Mouse (Mus musculus): Measurements from ENCODE around the gene Pgpep1.

The Pgpep1 gene

DNA sequence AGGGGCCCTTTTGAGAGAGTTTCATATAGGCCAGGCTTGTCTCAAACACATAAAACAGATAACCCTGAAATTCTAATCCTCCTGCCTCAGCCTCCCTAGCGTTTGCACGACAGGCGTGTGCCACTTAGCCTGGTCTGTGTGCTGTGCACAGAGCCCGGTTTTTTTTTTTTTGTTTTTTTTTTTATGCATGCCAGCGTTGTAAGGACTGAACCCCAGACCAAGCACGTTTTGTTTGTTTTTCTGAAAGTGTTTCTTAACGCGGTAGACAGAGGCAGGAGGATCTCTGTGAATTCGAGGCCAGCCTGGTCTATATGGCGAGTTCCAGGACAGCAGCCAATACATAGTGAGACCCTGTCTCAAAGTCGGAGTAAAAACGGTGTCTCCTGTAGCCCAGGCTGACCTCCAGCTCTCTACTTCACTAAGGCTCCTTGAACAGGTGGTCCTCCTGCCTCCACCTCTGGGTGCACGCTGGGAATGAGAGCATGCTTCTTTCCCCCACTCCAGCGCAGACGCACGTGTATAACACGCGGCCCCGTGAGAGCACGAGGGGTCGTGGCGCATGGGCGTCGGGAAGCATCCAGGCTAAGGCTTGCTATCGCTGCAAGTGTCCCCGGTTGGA, 51.3 kb downstream of the Pgpep1 start, which contains the start of gene Ssbp4:
TSS of gene Ssbp4 (minus strand) at position 124 of the 619 bp plus-strand sequence.
- DNase-seq (ENCODE audit: low read depth, low spot score), result no peak

DNA sequence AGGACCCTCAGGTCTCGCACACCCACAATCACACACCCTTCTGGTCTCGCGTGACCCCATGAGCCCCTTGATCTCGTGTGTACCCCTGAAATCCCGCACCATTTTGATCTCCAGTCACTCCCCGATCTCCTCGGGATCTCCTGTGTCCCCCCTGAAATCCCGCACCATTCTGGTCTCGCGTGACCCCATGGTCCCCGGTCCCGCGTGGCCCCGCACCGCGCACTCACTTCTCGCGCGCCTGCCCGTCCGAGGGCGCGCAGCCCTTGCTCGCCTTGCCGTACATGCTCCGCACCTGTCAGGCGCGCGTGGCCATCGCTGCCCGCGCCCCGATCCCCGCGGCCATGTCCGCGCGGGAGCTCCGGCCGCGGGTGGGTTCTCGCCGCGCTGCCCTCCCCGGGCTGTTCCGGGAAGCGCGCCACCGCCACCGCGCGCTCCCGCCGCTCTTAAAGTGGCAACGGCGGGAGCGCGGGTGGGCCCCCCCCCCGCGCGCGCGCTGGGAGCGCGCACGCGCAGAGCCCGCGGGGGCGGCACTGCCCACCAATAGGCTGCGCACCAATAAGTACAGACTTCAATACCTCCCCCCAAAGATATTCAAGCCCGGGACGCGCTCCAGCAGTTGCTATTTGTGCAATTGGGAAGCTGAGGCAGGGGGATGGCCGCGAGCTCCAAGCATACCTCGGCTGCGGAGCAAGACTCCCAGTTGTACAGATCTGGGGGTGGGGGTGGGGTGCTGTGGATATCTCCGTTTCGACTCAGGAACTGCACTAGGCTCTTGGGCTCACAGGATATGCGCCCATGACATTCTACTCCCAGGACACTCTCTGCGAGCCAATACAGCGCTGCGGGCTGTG, 52.1 kb downstream of the Pgpep1 start:
- no peak for DNase-seq (ENCODE audit: low read depth, low spot score)

DNA sequence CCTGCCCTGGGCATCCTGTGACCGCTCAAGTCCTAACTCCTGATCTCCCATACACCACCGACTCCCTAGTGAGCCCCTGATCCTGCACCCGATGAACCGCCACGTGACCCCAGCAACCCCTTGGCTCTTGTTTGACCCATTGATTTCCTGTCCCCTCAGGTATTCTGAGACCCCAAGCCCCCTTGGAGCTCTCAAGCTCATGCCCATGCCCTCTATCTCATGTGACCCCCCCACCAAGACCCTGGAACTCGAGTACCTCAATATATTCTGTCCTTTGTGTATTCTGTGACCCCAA, 52.6 kb downstream of the Pgpep1 start:
- no peak for DNase-seq (ENCODE audit: low read depth, low spot score)

DNA sequence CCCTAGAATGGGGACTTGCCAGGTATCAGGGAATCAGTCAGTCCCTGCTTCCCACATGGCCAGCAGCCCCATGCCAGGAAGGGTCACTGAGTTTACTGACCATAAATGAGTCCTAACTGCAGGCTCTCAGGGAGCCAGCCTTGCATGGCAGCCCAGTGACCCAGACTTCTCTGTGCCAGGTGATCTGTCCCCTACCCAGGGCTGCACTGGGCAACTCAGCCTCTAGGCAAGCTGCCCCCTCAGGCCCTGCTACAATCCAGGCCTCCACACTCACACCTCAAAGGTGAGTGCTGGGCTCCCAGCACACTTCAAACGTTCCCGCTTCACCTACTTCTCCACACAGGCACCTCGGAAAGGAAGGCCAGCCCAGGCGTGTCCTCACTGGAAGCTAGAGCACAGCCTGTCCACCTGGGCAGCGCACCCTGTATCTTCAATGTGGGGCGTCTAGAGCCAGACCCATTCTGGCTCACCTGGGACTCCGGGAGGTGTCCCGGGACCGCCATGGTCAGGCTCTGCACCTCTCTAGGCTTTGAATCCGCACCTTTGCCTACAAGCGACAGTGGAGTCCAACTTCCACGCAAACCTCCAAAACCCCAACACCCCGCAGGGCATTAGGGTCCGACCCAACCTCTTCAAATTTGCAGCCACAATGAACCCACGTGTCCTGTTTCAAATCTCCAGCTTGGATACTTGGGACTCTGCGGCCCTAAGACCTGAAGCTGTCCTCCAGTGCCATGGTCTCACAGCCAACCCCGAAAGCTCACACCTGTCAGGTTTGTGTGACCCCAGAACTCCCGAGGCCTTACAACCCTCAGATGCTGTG, 53.2 kb downstream of the Pgpep1 start:
- DNase-seq (ENCODE audit: low read depth, low spot score), result no peak

DNA sequence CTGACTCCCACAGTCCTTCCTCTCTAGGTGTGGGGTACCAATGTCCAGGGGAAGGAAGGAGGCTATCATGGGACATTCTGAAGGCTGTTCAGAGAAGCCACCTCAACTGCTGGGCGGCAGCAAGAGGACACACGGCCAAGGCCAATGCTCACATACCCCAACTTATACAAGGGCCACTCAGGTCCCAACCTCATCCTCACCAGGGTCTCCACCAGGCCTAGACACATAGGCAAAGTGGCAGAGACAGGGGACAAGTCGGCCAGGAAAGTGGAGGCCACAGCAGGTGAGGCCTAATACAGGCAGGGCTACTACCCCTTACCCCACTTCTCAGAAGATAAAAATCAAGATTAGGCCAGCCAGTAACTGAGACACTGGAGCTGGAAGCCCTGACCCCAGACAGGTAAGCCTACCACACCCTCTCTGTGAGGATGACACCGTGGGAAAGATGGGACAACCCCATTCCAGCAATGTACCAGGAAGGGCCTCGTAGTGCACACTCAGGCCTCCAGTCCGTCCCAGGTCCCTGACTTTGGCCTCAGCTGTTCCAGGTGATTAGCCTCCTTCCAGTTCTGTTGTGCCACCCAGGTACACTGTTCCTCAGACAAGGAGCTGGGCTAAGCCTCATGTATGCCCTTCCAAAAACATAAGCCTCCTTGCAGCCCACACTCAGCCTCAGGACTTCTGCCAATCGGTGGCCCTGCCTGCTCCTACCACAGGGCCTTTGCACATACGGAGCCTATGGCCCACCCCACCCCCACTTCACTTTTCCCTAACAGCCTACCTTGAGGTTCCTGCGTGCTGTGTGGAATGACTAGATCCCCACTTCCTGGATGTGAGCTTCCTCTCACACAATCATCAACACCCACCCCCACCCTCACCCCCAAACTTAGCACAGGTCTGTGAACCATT, 54.1 kb downstream of the Pgpep1 start:
- no peak for DNase-seq (ENCODE audit: low read depth, low spot score)

DNA sequence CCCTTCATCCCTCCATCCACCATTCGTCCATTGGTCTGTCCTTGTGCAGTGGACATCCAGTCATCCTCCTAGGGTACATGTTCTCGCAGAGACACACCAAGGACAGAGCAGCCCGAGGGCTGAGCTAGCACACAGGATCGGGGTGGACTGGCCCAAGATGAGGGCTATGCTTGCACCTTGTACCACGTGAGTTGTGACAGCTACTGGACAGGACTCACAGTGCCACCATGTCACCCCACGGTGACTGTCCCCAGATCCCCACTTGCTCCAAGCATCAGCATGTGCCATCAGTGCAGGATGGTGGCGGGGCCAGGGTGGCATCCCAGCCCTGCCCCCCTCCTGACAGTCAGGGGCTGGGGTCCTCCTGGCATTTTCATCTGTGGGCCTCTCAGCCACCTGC, 55.6 kb downstream of the Pgpep1 start:
- DNase-seq (ENCODE audit: low read depth, low spot score), result no peak

DNA sequence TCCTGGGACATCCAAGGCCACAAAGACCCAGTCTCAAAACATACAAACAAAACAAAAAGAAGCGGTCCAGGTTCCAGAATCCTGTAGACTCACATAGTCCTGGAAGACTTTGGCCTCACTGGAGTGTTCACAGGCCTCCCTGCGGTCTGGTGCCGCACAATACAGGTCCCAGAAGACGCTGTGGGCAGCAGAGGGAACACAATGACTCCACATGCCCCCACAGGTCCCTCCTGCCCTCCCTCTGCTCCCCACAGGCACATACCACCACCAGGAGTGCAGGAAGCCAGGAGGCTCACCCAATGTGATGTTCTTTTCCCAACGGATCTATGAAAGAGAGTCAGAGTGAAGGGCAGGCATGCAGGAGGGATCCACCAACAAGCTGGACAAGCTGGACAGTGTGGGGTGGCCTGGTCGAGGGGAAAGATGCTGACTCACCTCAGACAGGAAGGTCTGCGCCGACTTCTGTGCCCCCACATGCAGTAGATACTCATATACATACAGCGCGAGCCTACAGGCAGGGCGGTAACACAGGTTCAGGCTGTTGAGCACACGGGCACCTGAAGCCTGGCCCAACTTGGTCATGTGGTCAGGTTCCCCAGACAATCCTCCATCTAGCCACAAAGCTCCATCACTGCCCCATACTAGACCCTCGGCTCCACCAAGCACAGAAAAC, 57.9 kb downstream of the Pgpep1 start:
- no peak for DNase-seq (ENCODE audit: low read depth, low spot score)

DNA sequence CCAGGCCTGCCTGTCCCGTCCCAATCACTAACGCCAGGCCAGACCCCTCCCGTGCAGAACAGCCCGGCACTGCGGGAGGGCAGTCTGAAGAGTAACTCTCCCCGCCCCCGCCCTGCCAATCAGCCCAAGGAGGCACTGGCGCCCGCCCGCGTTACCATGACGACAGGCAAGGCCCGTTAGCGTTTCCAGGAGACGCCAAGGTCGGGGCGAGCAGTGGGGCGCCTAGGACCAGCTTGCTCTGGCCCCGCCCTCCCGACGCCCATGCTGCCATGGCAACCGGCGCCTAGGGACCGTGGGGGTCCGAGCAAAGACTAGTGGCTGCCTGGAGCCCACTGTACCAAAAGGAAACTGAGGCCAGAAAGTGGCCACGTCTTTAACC, 58.9 kb downstream of the Pgpep1 start:
- peak; percentile 64 for DNase-seq (ENCODE audit: low read depth, low spot score)

DNA sequence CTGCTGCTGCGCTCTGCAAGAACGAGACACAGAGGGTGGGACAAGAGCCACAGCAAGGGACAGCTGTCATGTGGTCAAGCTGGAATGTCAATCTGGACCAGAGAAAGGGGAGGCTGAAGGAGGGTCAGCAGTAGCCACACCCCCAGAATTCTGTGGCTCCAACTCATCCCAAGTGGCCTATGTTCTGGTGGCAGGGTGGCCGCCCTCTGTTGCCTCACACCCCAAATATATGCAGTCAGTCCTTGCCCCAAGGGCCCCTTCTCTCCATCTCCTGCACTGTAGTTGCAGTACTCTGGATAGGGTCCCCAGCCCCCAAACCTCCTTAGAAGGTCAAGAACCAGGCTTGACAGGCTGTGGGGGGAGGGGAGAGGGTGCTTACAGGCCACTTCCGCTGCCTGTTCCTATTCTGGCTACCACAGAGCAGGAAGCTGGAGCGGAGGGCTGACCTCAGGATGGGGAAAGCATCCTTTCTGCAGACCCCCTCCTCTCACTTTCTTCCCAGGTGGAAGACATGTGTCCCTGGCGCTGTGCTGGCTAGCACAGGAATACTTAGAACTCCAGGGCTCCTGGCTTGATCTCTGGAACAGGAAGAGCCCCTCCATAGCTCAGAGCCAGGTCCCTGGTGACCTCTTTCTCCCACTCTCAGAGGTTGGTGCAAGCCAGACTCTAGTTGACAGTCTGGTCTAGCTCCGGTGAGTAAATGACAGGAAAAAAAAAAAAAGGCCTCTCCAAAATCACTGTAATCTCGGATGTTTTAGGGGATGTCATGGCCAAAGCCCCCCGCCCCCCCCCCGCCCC, 59.5 kb downstream of the Pgpep1 start:
- no peak for DNase-seq (ENCODE audit: low read depth, low spot score)

DNA sequence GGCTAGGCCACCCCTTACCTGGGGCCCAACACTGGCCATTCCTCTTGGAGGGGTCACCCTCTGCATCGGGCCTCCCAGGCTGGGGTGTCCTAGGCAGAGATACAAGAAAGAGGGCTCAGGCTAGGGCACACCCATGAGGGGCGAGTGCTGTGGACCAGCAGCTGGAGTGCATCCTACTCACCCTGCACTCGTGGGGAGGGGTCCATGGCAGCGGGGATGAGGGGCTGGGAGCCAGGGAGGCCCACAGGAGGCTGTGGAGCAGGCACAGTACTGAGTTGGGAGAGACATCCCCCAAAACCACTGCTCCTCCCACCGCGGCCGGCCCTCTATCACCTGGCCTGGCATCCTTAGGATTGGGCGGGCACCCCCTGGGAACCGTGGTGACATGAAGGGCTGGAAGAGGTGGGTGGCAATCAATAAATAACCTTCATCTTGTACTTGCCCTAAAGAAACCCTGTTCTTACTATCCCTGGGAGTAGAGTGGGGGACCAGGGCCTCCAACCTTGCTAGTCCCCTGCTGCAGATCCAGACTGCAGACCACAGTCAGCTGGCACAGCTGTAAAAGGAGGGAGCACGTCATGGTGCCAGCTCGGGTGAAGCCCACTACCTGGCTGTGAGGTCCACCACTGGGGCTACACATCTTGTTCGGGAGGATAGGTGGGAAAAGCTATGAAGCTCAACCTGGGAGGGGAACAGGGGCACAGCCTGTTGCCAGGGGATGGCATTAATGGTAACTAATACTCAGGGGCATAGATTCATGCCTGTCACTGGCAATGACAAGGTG, 60.5 kb downstream of the Pgpep1 start:
- DNase-seq (ENCODE audit: low read depth, low spot score), result no peak

DNA sequence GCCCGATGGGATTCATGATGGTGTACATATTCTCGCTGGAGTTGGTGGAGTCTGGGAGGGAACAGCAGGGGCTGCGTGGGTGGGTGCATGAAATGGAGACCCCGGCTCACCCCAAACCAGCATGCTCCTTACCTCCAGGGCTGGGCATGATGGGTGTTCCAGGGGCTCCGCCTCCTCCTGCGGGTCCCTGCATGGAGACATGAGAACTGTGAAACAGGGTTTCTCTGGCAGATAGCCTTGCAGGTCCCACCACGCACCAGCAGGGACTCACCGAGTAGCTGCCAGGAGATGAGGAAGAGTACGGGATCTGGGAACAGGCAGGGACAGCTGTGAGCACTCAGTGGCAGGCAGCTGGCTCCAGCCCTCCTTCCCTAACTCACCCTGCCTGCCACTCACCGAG, 61.5 kb downstream of the Pgpep1 start:
- DNase-seq (ENCODE audit: low read depth, low spot score), result no peak

DNA sequence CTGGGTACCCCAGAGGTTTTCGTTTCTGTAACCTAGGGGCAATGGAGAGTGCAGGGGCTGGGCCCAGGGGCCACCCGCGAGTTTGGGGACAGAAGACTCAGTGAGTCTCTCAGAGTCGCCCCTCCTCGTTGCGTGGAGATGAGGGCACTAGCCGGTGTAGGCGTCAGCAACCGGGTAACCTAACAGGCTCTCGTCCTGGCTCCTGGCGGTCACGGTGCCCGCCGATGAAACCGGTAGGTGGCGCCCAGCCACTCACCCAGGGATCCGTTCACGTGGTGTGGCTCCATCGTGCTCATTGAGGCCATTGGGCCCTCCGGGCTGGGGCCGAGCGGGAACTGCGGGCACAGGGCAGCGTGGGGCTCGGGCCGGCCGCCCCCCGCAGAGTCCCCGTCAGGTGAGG, 61.9 kb downstream of the Pgpep1 start:
- DNase-seq (ENCODE audit: low read depth, low spot score), result no peak

DNA sequence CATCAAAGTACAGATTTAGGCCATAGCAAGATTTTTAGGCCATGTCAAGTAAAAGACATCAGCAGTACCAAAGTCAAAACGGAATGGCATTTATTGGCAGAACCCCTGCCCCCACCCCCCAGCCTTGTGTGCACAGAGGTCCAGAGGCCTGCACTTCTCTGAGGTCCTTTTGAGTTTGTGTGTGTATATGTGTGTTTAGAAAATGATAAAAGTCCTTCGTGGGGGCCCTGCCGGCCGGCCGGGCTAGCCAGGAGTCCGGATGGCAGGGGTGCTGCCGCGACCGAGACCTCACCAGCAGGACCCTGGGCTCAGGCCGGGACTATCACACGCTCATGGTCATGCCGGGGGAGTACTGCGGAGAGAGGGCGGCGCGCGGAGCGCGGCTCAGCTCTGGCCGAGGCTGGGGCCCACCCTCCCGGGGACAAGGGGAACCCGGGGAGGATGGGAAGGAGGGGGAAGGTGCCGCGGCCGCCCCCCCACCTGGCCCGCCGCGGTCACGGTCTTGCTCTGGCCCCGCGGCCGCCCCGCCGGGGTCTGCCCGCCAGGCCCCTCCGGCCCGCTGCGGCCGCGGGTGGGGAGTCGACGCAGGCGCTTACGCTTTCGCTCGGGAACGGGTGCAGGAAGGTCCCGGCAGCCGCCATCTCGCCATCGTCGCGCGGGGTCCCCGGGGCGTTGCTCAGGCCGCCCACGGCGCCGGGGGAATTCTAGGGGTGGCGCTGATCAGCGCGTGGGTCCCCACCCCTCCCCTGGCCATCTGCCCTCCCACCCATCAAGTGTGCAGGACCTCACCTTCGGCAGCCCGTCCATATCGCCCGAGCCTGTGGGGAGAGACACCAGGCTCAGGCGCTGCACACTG, 62.5 kb downstream of the Pgpep1 start:
- DNase-seq (ENCODE audit: low read depth, low spot score), result no peak

DNA sequence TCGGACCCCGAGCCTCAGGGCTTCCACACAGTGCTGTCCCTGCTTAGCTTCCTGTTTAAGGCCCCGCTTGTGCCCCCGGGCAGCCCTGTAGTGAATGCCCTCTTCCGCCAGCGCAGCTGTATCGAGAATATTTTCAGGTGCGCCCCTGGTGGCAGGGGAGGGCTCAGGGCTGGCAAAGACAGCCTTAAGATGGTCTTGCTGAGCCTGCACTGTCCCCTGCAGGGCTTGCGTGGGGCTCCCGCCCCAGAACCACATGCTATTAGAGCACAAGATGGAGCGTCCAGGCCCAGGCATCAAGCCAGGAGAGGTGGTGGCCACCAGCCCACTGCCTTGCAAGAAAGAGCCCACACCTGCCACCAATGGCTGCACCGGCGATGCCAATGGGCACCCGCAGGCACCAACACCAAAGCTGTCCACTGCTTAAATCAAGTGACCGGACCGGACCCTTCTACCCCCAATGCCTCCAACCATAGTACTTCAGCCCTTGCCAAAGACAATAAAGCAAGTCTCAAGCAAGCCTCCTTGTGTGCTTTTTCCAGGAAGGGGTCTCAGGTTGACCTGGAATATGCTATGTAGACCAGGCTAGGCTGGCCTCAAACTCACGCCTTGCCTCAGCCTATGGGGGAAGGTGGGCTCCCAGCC, 63.3 kb downstream of the Pgpep1 start:
- no peak for DNase-seq (ENCODE audit: low read depth, low spot score)
